Mouse (Mus musculus) ES-E14 (cell line): ENCODE data around the gene Arhgap24.

Experiments used
- CHD2 ChIP-seq: IDR thresholded peaks from 2 replicates; pipeline ENCODE4 v1.6.1; 2014; ENCODE audit warnings: mild to moderate bottlenecking, low read depth, low read length, inconsistent platforms
- ZC3H11A ChIP-seq: IDR thresholded peaks from 2 replicates; pipeline ENCODE4 v1.6.1; 2012; ENCODE audit warnings: low read depth, mild to moderate bottlenecking, inconsistent platforms, low read length, borderline replicate concordance
- ZNF384 ChIP-seq: IDR thresholded peaks from 2 replicates; pipeline ENCODE4 v1.6.1; 2012; ENCODE audit warnings: low read depth, low read length, inconsistent platforms

DNA sequence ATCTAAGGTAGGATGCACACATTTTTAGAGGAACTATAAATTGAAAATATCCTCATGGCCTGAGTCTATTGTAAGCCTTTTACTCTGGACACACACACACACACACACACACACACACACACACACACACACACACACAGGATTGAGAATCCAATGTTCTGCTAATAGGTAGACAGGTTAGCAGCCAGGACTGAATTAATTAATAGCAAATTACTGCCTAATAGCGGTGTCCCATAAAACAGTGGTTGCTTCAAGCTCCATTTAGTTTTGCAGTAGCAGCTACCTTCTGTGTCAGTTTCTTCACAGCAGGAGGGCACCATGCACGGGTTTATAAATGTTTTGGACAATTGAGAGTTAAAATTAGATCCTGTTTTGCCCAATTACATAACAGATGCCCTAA lies 111.9 kb downstream of the Arhgap24 start:
- TF ChIP-seq ZNF384 (no peak), CHD2 (no peak), ZC3H11A (no peak)
